Mouse (Mus musculus) liver, embryonic 14.5 days (tissue): ENCODE measurements at regions not wholly inside any gene's neighbourhood (a gene's known extent, or its start where the extent isn't known, plus 50 kb on each side); places are given as distances from the start of the nearest gene placed in this dataset.
"Not testable (repeated sequence)": the region's sequence is repeated elsewhere in the genome, so short reads cannot be mapped to it uniquely, and the experiment has no call there.

Experiments
- ATAC-seq: fragments of 200-750 bp; cut with Nextera tagmentation; 2 replicates; pipeline ENCODE4 v1.8.0; 2017; ENCODE audit warnings: moderate number of reproducible peaks, mild to moderate bottlenecking, moderate library complexity; ENCODE audit not compliant: insufficient read depth
- DNase-seq, 3 experiments: peaks; one replicate each; pipeline ENCODE4 v3.0.0-alpha.2; 2012 to 2013; ENCODE audit warnings: low read depth in 3 of 3, low spot score in 3 of 3
- H3K27ac ChIP-seq: fragments of 300-500 bp; sonication (generic); 2 replicates; pipeline ENCODE4 v1.5.1; 2014; ENCODE audit warnings: moderate library complexity, mild to moderate bottlenecking, control low read depth, inconsistent platforms
- H3K27me3 ChIP-seq: fragments of 300-500 bp; sonication (generic); 2 replicates; pipeline ENCODE4 v1.6.1; 2014; ENCODE audit warnings: mild to moderate bottlenecking, low read length, moderate library complexity; ENCODE audit not compliant: control insufficient read depth, insufficient read depth
- H3K36me3 ChIP-seq: fragments of 300-500 bp; sonication (generic); replicated peaks from 2 replicates; pipeline ENCODE4 v1.6.1; 2014; ENCODE audit warnings: low read depth; ENCODE audit not compliant: control insufficient read depth, insufficient read depth
- H3K4me1 ChIP-seq, 2 experiments: fragments of 200-500 bp in 1 of 2; fragments of 300-500 bp in 1 of 2; sonication (generic) in 1 of 2; replicated peaks; 2 replicates each; pipeline ENCODE4 v1.6.1; 2012 to 2014; ENCODE audit warnings: antibody characterized with exemption in 1 of 2, inconsistent platforms in 1 of 2, low read length in 1 of 2; ENCODE audit not compliant: control insufficient read depth in 2 of 2, insufficient read depth in 2 of 2
- H3K4me2 ChIP-seq: fragments of 300-500 bp; sonication (generic); 2 replicates; pipeline ENCODE4 v1.6.1; 2014; ENCODE audit warnings: low read depth, mild to moderate bottlenecking, control low read depth, moderate library complexity
- H3K4me3 ChIP-seq, 2 experiments: fragments of 200-500 bp in 1 of 2; fragments of 300-500 bp in 1 of 2; sonication (generic) in 1 of 2; 2 replicates each; pipeline ENCODE4 v1.5.1; 2012 to 2014; ENCODE audit warnings: low read depth in 2 of 2, low read length in 2 of 2, mild to moderate bottlenecking in 2 of 2, control low read depth in 1 of 2, inconsistent platforms in 1 of 2, moderate library complexity in 1 of 2; ENCODE audit not compliant: insufficient read depth in 1 of 2
- H3K9ac ChIP-seq: fragments of 300-500 bp; sonication (generic); replicated peaks from 2 replicates; pipeline ENCODE4 v1.6.1; 2014; ENCODE audit warnings: mild to moderate bottlenecking, control low read depth, moderate library complexity
- H3K9me3 ChIP-seq: fragments of 300-500 bp; sonication (generic); 2 replicates; pipeline ENCODE4 v1.6.1; 2016; ENCODE audit warnings: low read length, mixed read lengths; ENCODE audit not compliant: control insufficient read depth
- CTCF ChIP-seq: IDR thresholded peaks from 2 replicates; pipeline ENCODE4 v1.5.1; 2016; ENCODE audit warnings: antibody characterized with exemption, low read depth, control low read depth
- EP300 ChIP-seq: IDR thresholded peaks from 2 replicates; pipeline ENCODE4 v1.6.1; 2016; ENCODE audit warnings: antibody characterized with exemption, low read depth
- WGBS: fragments of 180-500 bp; shearing (Covaris S2); extraction: QIAGEN DNeasy Blood & Tissue Kit; methylation state at CpG from one replicate; pipeline ENCODE4 v1.1.7; 2014; ENCODE audit not compliant: insufficient replicate concordance; 5-methylcytosine and 5-hydroxymethylcytosine counted together

DNA sequence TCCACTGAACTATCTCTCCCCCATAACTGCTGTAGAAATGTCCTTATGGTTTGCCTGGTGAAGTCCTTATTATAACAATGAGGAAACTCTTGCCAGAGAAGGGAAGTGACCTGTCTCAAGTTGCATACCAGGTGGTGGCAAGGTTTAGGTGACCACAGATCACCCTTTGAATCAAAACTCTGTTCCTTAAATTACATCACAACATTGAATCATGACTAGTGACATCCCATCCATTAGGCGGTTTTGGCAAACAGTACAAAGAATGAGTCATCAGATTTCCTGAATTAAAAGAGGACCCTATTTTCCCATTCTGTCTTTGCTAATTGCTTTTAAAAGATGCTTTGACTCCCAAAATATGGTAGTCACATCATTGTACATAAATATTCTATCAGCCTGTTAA, 168.5 kb upstream of the Pgr start:
- no peak for ATAC-seq
- H3K27me3 ChIP-seq = no peaks in the 10 kb centered on the region
- no peak overlapping the region for H3K4me2 ChIP-seq
- H3K9me3 ChIP-seq = no peaks in the 10 kb centered on the region
- no peak overlapping the region for H3K27ac ChIP-seq
- H3K9ac ChIP-seq = no peak overlapping the region
- H3K36me3 ChIP-seq = no peaks in the 10 kb centered on the region
- 78% methylated on average over 1 of the region's 1 CpGs for WGBS
- no peak overlapping the region for H3K4me3 ChIP-seq
- TF ChIP-seq EP300 = no peak
- TF ChIP-seq CTCF = no peak
- DNase-seq = no peak
- H3K4me1 ChIP-seq = no peaks in the 10 kb centered on the region

DNA sequence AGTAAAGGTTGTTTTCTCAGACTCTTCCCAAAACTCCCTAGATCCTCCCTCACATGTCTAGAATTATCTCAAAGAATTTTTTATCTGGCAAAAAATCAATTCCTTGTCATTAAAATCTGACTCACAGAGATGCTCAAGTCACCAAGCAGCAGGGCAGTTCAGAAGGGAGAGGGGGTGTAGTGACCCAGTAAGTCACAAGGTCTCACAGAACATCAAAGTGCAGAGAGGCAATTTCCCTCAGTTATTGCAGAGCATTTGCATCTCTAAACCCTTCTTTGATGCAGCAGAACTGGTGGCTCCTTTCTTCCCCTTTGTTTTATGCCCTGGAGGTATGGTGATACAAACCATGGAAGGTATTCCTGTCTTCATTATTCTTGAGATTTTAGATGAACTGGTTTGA, 166.1 kb upstream of the Pgr start:
- no peaks in the 10 kb centered on the region for H3K9me3 ChIP-seq
- H3K9ac ChIP-seq = no peak overlapping the region
- H3K4me2 ChIP-seq = no peak overlapping the region
- no peak for ATAC-seq
- no peaks in the 10 kb centered on the region for H3K4me1 ChIP-seq
- H3K27ac ChIP-seq = no peak overlapping the region
- H3K36me3 ChIP-seq = no peaks in the 10 kb centered on the region
- H3K4me3 ChIP-seq = no peak overlapping the region
- H3K27me3 ChIP-seq = no peaks in the 10 kb centered on the region
- DNase-seq = no peak
- TF ChIP-seq CTCF = no peak
- no peak for TF ChIP-seq EP300

DNA sequence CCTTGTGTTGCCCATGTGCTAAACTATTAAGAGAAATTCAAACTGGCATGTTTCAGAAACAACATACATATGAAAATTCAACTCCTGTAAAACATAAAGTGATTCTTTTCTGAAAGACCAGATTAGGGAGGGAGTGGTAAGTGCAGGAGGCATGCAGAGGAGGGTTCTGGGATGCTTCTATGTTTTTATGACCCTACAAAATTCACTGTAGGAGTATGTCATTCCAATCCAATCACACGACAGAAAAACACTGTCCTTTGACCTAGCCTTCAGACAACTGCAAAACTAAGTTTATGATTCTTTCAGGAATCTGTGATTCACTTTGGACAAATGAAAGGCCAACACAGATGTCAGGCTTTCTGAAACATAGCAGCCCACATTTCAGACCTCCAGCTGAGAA, 159.4 kb upstream of the Pgr start:
- TF ChIP-seq EP300 = no peak
- no peak for TF ChIP-seq CTCF
- H3K27ac ChIP-seq = no peak overlapping the region
- 42% methylated on average over 1 of the region's 1 CpGs for WGBS

DNA sequence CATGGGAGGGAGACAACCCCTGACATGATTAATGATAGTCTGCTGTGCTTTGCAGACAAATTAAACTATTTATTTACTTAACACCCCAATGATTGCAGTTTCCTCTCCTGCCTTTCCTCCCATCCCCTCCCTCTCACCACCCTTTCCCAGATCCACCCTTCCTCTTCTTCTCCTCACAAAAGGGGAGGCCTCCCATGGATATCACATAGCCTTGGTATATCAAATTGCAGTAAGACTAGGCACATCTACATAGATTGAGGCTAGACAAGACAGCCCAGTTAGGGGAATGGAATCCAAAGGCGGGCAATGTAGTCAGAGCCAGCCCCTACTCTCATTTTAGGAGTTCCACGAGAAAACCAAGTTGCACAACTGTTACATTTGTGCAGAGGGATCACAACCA, 149.8 kb upstream of the Pgr start:
- TF ChIP-seq CTCF (no peak), EP300 (no peak)
- no peaks in the 10 kb centered on the region for H3K4me1 ChIP-seq
- ATAC-seq (no peak), DNase-seq (no peak)
- no peak overlapping the region for H3K4me3 ChIP-seq
- H3K9ac ChIP-seq = no peak overlapping the region
- no peaks in the 10 kb centered on the region for H3K36me3 ChIP-seq
- no peaks in the 10 kb centered on the region for H3K9me3 ChIP-seq
- no peaks in the 10 kb centered on the region for H3K27me3 ChIP-seq
- no peak overlapping the region for H3K4me2 ChIP-seq
- 51% methylated on average over 2 of the region's 2 CpGs for WGBS
- no peak overlapping the region for H3K27ac ChIP-seq

More for the DNA sequence above, 159.4 kb upstream of the Pgr start:
- Histone ChIP-seq H3K4me1 (no peaks in the 10 kb centered on the region), H3K4me2 (no peak overlapping the region), H3K9me3 (no peaks in the 10 kb centered on the region), H3K36me3 (no peaks in the 10 kb centered on the region), H3K27me3 (no peaks in the 10 kb centered on the region), H3K9ac (no peak overlapping the region), H3K4me3 (no peak overlapping the region)
- DNase-seq (no peak), ATAC-seq (no peak)

DNA sequence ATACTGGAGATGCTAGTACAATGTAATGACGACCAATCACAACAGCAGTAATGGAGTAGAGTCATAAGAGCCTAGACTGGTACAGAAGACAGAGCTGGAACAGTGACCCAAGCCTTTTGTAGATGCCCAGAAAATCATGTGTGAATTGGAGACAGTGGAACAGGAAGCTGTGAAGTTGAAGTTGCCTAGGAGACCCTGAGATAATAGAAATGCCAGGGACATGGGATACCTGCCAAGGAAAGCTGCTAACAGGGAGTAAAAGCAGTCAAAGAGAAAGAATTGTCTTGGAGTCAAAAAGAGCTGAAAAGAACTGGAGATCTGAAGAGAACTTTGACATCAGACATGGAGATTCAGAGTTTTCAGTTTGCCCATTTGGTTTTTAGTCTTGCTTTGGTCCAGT, 138.8 kb upstream of the Pgr start:
- TF ChIP-seq CTCF (no peak), EP300 (no peak)
- no peak for DNase-seq
- no peaks in the 10 kb centered on the region for H3K9me3 ChIP-seq
- 37% methylated on average over 1 of the region's 1 CpGs for WGBS
- no peak overlapping the region for H3K27ac ChIP-seq
- H3K4me2 ChIP-seq = no peak overlapping the region
- no peaks in the 10 kb centered on the region for H3K4me1 ChIP-seq
- no peak overlapping the region for H3K4me3 ChIP-seq
- H3K27me3 ChIP-seq = no peaks in the 10 kb centered on the region
- no peak for ATAC-seq
- H3K9ac ChIP-seq = no peak overlapping the region
- no peaks in the 10 kb centered on the region for H3K36me3 ChIP-seq

DNA sequence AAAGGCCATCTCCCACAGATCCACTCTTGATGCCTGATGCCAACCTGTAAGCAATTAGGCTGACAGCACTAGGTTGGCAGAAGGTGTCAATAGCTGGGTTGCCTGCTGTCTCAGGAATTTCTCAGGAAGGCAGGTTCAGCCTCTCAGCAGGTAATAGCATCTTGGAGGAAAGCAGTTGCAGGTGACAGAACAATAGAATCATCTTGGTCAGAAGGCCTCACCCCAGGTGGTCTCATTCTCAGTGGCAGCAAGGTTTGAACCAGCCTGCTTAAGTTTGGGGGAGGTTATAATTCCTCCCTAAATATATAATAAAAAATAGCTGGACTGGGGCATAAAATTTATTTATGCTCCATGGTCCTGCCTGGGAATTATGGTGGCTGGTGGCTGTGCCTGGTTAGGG, 130.2 kb upstream of the Pgr start:
- H3K4me1 ChIP-seq, H3K36me3 ChIP-seq, H3K27ac ChIP-seq, H3K9ac ChIP-seq, DNase-seq, H3K9me3 ChIP-seq, ATAC-seq, H3K27me3 ChIP-seq, H3K4me2 ChIP-seq, H3K4me3 ChIP-seq: not testable (repeated sequence)
